Mouse (Mus musculus) liver, adult 2 months (tissue): ENCODE data around the gene Rcan1.

Experiments used
- CTCF ChIP-seq: fragments of 200-500 bp; IDR thresholded peaks from 2 replicates; pipeline ENCODE4 v1.5.1; 2011; ENCODE audit warnings: low read depth, low read length, control low read depth
- POLR2A ChIP-seq: fragments of 200-500 bp; IDR thresholded peaks from 2 replicates; pipeline ENCODE4 v1.6.1; 2011; ENCODE audit warnings: low read length, control low read depth; ENCODE audit not compliant: insufficient read depth; ENCODE audit errors: extremely low read depth

GRCm38 (mm10) chr16:92449080-92449479 lies 21.6 kb downstream of the Rcan1 start:
- no peak for TF ChIP-seq POLR2A
- no peak for TF ChIP-seq CTCF
